Mouse (Mus musculus) embryonic fibroblast, embryonic 13.5 days (primary cell): ENCODE results near the gene Sycp3.

Experiments used
- CTCF ChIP-seq: IDR thresholded peaks from 2 replicates; pipeline ENCODE4 v1.5.1; 2011; ENCODE audit warnings: mild to moderate bottlenecking, control low read depth, low read length, moderate library complexity, borderline replicate concordance; ENCODE audit not compliant: insufficient read depth
- POLR2A ChIP-seq: IDR thresholded peaks from 2 replicates; pipeline ENCODE4 v1.6.1; 2011; ENCODE audit warnings: low read depth, mild to moderate bottlenecking, control low read depth, low read length, moderate library complexity

GRCm38 (mm10) chr10:88502919-88503318, 43.5 kb downstream of the Sycp3 start:
- no peak for TF ChIP-seq POLR2A
- TF ChIP-seq CTCF = no peak
